Mouse (Mus musculus): Measurements from ENCODE around the gene Plch1.

Plch1 gene

GRCm38 (mm10) chr3:63899309-63899695, at the start of gene Plch1:
Plch1 (minus strand) TSS chr3:63899472.
- DNase-seq, result peak; percentile 9 to 24

- no peak for DNase-seq
These were observed 42.1 kb upstream of the Plch1 start for GRCm38 (mm10) chr3:63941204-63941850.

GRCm38 (mm10) chr3:63938928-63939327, 39.7 kb upstream of the Plch1 start:
- no peak for DNase-seq

GRCm38 (mm10) chr3:63928878-63929859, 29.9 kb upstream of the Plch1 start, which contains the start of gene E130311K13Rik:
E130311K13Rik (minus strand) TSS chr3:63929472.
- DNase-seq, result peak; percentile 80 to 85

- DNase-seq, result peak; percentile 26 to 28
These were observed 20.4 kb upstream of the Plch1 start for GRCm38 (mm10) chr3:63919634-63920033.

- no peak for DNase-seq
These were observed 11.0 kb upstream of the Plch1 start for GRCm38 (mm10) chr3:63910301-63910700.

GRCm38 (mm10) chr3:63905241-63905640, 6.0 kb upstream of the Plch1 start:
- no peak for DNase-seq

- no peak for DNase-seq
These were observed 4.9 kb upstream of the Plch1 start for GRCm38 (mm10) chr3:63904157-63904556.

- DNase-seq, result no peak
These were observed 824 bp upstream of the Plch1 start for GRCm38 (mm10) chr3:63900021-63900571.

- peak; percentile 39 to 57 for DNase-seq
These were observed 527 bp downstream of the Plch1 start for GRCm38 (mm10) chr3:63898581-63899308.

GRCm38 (mm10) chr3:63897177-63897576, 2.1 kb downstream of the Plch1 start:
- DNase-seq, result no peak

GRCm38 (mm10) chr3:63896303-63896702, 3.0 kb downstream of the Plch1 start:
- no peak for DNase-seq

GRCm38 (mm10) chr3:63895786-63896185, 3.5 kb downstream of the Plch1 start:
- no peak for DNase-seq

GRCm38 (mm10) chr3:63893677-63894076, 5.6 kb downstream of the Plch1 start:
- DNase-seq, result no peak

- DNase-seq, result no peak
These were observed 7.1 kb downstream of the Plch1 start for GRCm38 (mm10) chr3:63892154-63892553.

GRCm38 (mm10) chr3:63881065-63881464, 18.2 kb downstream of the Plch1 start:
- no peak for DNase-seq

GRCm38 (mm10) chr3:63878995-63879666, 20.1 kb downstream of the Plch1 start:
- DNase-seq, result no peak

GRCm38 (mm10) chr3:63872818-63873217, 26.5 kb downstream of the Plch1 start:
- DNase-seq, result no peak

- DNase-seq, result no peak
These were observed 28.0 kb downstream of the Plch1 start for GRCm38 (mm10) chr3:63871249-63871648.

GRCm38 (mm10) chr3:63868285-63868684, 31.0 kb downstream of the Plch1 start:
- no peak for DNase-seq

- no peak for DNase-seq
These were observed 34.2 kb downstream of the Plch1 start for GRCm38 (mm10) chr3:63865069-63865468.

GRCm38 (mm10) chr3:63862716-63863115, 36.6 kb downstream of the Plch1 start:
- no peak for DNase-seq
